Mouse (Mus musculus) layer of hippocampus, postnatal 10 days (tissue): ENCODE results near the gene Trp73. TPM values are rescaled to one million over a fixed set of nuclear protein-coding genes. Genes with fewer than 3 reads are reported as not detected.
A peak's percentile ranks its signal among the peaks of the same experiment; 100 is the strongest.

ENCODE experiments used
- DNase-seq, 2 experiments: peaks; one replicate each; pipeline ENCODE4 v3.0.0; 2021; ENCODE audit warnings: low spot score in 2 of 2
- total RNA-seq, 2 experiments: library from RNA; stranded (reverse); gene quantifications; 2 replicates each; pipeline ENCODE4 v1.2.3; 2021

The Trp73 gene
- total RNA-seq, 2 experiments from 2014 or later, result 4.7 to 5.2 TPM

- DNase-seq, result no peak
These were observed 97.4 kb downstream of the Trp73 start, which contains the start of gene Ccdc27 for GRCm38 (mm10) chr4:154042577-154042976. Gene Ccdc27 (minus strand): TSS chr4:154042677.

GRCm38 (mm10) chr4:154037123-154037522, 102.9 kb downstream of the Trp73 start:
- DNase-seq, result no peak

GRCm38 (mm10) chr4:154028646-154029045, 111.4 kb downstream of the Trp73 start:
- no peak for DNase-seq

GRCm38 (mm10) chr4:154028066-154028465, 111.9 kb downstream of the Trp73 start:
- DNase-seq, result no peak

DNA sequence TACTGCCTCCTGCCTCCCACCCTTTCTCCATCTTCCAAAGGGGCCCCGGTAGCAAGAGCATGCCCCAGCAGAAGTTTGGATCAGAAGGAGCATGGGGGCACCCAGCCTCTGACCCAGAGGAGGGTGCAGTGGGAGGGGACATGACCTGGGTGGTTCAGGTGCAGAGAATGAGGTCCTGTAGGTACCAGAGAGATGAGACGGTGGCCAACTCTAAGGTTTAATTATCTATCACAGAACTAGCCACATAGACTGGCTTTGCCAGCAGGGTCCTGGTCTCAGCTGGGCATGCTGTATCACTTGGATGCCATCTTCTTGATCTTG, 113.6 kb downstream of the Trp73 start:
- DNase-seq, result no peak

DNA sequence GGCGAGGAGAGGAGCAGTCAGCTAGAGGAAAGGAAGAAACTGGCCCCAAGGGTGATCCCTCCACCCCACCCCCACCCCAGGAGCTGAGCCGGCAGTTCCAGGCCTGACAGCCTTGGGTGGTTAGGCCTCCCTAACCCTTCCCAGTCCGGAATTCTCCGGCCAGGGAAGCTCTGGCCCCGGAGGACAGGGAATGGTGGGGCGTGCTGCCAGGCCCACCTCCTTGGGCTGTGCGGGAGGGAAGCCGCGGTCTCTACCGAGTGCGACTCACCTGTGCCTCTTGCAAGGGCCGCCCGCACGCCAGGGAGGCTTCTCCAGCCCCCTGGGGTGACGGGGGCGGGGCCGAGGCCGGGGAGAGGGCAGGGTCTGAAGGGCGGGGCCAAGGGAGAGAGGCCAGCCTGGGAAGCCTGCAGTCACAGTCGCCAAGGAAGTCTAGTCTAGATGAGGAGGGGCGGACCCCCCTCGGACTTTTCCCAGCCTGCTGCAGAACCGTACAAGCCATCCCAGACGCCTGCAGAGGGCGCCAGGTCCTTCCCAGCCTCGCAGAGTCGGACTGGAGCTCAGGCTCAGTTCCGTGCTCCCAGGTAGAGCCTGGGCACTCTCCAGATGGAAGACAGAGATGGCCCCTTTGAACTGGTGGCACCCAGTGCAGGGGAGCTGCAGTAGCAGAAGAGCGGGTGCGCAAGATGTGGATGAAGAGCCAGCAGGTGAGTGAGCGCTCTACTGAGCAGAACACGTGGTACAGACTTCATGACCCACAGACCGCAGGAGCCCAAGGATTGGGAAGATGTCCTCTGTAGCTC, 114.2 kb downstream of the Trp73 start, which contains the start of gene Smim1:
Smim1 (minus strand) TSS at position 590 of the 800 bp plus-strand sequence.
- DNase-seq, result peak; percentile 66 to 70

DNA sequence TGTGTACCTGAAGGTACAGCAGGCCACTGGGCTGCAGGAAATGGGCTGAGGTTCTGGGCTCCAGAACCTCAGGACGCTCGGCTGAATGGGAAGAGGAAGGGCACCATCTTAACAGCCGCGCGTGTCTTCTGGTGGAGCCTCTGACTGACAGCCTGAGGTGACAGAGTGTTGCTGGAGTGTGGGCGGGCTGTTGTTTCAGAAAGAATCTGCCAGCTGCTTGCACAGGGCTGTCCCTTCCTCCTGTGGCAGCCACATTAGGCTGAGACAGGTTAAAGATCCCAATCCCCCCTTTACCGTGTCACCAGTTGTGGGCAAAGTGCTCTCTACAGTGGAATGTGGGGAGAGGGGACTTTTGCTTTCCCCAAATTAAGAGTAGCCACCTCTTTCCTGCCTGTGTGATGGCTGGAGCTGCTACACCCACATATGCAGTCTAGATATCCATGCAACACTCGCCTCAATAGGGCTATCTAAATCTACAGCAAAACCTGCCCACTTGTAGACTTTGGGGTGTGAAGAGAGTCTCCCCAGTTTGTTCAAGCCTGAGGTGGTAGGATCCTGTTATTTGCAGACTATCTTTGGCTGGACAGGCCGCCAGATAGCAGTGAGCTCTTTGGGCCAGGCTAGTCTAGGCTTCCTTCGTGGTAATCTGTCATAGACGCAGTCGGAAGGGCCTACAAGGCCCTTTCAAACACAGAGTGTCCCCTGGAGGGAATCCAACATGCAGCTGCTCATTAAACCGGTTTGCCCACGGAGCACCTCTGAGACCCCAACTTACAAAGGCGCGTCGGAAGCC, 115.1 kb downstream of the Trp73 start:
- peak in 1 of 2 experiments; percentile 17 for DNase-seq

DNA sequence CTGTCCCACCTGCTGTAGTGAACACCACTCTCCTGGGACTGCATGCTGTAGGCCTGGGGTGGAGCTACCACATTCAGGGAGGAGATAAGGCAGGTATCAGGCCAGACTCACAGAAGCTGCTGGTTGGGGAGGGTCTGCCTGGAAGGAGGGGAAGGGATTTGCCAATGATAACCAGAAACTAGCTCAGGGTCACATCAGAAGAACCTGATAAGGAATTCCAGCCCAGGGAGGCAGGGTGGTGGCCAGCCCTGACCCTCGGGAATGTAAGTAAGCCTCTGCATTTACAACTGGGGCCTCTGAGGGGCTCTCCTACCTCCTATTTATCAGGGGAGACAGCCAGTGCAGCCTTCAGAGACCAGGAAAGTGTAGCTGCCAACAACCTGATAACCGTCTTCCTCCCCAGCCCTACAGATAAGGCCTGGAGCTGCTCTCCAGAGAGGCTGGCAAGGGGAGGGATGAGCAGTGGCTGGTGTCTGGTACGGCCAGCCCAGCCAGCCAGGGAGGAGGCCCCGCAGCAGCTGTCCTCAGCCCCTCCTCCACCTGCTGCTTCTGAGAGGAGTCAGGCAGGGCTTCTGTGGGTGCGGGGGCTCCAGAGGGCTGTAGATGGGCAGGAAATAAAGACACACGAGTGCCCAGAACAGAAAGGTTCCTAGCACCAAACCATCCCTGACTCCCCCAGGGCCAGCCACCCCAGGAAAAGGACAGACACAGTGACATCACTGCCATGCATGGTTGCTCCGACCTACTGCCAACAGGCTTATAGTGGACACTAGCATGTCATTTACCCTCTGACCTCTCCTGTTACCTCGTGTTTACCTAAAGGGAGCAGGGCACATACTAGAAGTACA, 116.0 kb downstream of the Trp73 start:
- peak in 1 of 2 experiments; percentile 30 for DNase-seq

- peak in 1 of 2 experiments; percentile 32 for DNase-seq
These were observed 117.2 kb downstream of the Trp73 start for GRCm38 (mm10) chr4:154022844-154023243.

DNA sequence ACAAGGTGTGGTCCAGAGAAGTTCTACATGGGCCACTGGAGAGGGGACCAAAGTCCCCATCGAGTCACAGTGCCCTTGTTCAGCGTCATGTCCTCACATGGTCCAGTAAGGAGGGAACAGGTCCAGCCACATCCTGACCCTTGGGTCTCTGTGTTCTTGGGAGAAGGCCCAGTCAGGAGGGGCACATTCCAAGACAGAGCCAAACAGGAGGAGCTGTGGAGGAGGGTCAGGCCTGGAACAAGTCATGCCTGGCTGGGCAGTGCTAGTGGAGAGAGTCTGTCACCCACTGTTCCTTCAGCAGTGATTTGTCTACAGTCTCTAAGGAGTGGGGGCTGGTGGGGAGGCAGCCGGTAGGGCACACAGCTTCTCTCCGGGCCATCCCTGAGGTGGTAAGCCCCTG, 117.6 kb downstream of the Trp73 start:
- DNase-seq, result no peak

- peak in 1 of 2 experiments; percentile 19 for DNase-seq
These were observed 118.6 kb downstream of the Trp73 start for GRCm38 (mm10) chr4:154021432-154021831.

DNA sequence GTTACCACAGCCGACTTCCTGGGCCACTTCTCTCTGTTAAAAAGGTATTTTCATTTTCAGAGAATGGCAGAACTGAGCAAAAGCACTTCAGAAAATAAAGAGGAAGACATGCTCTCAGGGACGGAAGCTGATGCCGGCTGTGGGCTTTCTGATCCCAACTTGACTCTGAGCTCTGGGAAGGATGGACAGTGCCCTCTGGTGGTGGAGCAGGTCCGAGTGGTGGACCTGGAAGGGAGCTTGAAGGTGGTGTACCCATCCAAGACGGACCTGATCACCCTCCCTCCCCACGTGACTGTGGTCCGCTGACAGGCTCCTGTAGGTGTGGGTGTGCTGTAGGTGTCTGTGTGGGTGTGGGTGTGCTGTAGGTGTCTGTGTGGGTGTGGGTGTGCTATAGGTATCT, 120.4 kb downstream of the Trp73 start:
- peak in 1 of 2 experiments; percentile 51 for DNase-seq

DNA sequence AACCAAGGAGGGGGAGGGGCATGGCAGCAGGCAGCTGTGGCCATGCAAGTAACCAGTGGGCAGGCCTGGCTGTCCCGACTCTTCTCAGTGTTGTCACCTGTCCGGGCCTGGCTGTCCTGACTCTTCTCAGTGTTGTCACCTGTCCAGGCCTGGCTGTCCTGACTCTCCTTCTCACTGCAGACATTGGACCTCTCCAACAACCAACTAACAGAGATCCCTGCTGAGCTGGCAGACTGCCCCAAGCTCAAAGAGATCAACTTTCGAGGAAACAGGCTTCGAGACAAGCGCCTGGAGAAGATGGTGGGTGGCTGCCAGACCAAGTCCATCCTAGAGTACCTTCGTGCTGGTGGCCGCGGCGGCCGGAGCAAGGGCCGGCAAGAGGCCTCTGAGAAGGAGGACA, 124.5 kb downstream of the Trp73 start:
- DNase-seq, result no peak

- peak; percentile 23 to 36 for DNase-seq
These were observed 127.7 kb downstream of the Trp73 start for GRCm38 (mm10) chr4:154012132-154012882.

GRCm38 (mm10) chr4:154011646-154012089, 128.3 kb downstream of the Trp73 start, which contains the start of gene Lrrc47:
Gene Lrrc47 (plus strand): TSS chr4:154011731.
- peak; percentile 81 to 83 for DNase-seq

DNA sequence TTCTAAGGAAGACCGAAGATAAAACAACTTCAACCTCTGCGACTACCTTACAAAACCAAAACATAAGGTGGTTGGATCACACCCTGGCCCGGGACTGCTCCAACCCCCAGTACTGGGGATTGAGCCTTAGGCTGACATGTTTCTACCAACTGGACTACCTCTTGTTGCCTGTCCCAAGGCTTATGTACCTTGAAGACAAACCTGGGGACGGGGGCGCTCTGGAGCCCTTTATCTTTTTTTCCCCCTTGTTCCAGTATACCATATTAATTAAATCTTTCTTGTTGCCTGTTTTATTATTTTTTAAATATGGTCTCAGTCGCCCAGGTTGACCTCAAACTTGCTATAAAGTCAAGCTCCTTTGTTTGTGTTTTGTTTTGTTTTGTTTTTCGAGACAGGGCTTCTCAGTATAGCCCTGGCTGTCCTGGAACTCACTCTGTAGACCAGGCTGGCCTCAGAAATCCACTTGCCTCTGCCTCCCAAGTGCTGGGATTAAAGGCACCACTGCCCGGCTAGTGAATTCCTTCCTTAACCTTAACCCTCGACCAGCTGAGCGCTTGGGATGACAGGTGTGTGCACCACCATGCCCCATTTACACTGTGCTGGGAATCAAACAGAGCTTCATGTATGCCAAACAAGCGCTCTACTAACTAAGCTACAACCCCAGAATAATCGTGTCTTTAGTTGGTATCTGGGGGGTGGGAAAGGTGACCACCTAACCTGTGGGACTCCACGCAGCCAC, 128.9 kb downstream of the Trp73 start:
- no peak for DNase-seq

DNA sequence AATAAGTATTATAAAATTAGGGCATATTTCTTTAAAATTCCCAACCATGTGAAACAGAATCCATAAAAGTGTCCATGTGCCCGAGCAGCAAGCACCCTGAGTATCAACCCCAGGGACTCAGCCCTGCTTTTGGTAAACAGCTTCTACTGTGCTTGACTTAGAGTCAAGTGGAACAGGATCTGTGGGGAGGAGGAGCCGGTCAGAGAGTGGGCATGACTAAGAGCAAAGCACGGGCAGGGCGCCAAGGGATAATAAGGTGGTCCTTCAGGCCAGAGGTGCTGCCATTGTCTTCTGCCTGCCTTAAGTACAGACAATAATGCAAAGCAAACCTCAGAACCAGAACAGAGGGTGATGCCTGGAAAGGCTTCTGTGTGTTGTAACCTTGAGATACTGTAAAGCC, 132.2 kb downstream of the Trp73 start:
- DNase-seq, result no peak

DNA sequence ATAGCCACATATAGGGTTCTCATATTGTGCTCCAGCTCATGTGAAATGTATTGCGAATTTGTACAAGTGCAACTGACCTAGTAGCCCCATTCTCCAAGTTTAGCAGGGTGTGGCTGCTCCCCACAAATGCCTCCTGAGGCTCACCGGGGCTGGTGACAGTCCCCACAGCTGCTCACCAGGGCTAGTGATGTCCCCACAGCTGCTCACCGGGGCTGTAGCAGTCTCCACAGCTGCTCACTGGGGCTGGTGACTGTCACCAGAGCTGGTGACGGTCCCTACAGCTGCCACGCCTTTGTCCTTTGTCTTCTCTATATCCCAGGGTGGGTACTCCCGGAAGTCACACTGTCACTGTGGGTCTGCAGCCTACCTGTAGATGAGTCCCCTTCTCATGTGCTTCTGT, 133.7 kb downstream of the Trp73 start:
- DNase-seq, result no peak
